Mouse (Mus musculus) ZHBTc4 (cell line): ENCODE data around the gene Paqr9.
A peak's percentile ranks its signal among the peaks of the same experiment; 100 is the strongest.
"Not testable (repeated sequence)": the region's sequence is repeated elsewhere in the genome, so short reads cannot be mapped to it uniquely, and the experiment has no call there.

Experiments used
- DNase-seq: peaks from one replicate; pipeline ENCODE4 v3.0.0-alpha.2; 2011; ENCODE audit warnings: low read depth, low spot score

The Paqr9 gene

DNA sequence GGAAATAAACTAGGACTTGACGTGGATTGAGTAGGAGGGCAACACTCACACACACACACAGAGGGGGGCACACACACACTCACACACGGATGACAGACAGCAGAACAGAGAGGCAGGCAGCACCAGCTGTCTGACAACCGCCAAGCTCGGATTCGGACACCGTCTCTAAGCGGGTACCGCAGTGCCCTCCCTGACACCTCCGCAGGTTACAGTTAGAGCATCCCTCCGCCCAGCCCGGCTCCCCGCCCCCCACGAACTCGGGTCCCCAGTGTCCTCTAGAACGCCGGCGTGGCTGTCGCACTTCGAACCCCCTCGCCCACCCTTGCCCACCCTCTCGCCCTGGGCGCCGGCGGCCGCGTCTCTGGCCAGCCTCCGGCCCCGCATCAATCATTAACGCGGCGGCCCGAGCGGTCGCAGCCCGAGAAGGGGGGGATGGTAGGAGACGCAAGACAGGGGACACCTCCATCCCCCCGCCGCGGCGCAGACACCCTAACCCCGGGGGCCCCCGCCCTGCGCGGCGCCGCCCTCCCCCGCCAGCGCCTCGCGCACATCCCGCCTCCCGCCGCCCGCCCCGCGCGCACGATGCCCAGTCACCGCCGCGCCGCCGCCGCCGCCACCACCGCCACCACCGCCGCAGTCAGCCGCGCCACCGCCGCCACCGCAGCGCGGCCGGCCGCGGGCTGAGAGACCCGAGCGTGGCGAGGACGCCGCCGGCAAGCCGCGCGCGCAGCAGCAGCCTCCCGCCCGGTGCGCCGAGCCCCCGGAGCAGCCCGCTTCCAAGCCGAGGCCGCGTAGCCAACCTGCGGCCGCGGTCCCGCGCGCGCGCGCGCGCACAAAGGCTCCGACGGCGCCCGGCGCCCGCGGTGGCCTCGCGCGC is at the start of gene Paqr9:
Gene Paqr9 (plus strand): TSS at position 599 of the 877 bp plus-strand sequence.
- peak; percentile 58 for DNase-seq

DNA sequence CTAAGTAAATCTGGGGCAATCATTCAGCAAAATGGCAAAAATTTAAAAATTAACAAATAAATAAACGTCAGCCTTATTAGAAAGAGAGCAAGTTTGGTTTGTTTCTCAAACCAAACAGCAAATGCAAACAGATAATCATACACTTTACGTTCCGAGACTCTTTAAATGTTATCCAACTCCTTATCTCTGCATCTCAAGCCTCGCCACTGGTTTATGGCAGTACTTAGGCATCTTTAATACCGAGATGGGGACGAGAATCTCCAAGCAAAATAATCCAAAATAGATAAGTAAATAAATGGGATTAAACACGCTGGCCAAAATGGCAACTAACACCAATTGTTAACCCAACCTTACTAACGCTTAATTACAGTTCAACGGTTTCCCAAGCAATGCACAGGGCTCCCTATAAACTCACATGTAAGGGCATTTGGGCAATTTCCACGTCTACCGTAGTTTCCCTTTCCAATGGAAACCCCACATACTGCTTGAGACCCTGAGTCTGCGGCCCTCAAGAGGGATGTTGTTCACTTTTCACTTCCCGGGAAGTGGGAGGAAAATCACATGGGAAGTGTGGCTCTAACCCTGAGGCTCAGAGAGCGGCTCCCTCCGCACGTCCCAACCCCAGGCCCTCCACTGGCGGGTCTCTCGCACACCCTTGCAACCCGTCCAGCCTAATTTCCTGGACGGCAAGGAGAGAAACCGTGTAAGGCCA is 48.6 kb upstream of the Paqr9 start:
- DNase-seq, result peak; percentile 54

DNA sequence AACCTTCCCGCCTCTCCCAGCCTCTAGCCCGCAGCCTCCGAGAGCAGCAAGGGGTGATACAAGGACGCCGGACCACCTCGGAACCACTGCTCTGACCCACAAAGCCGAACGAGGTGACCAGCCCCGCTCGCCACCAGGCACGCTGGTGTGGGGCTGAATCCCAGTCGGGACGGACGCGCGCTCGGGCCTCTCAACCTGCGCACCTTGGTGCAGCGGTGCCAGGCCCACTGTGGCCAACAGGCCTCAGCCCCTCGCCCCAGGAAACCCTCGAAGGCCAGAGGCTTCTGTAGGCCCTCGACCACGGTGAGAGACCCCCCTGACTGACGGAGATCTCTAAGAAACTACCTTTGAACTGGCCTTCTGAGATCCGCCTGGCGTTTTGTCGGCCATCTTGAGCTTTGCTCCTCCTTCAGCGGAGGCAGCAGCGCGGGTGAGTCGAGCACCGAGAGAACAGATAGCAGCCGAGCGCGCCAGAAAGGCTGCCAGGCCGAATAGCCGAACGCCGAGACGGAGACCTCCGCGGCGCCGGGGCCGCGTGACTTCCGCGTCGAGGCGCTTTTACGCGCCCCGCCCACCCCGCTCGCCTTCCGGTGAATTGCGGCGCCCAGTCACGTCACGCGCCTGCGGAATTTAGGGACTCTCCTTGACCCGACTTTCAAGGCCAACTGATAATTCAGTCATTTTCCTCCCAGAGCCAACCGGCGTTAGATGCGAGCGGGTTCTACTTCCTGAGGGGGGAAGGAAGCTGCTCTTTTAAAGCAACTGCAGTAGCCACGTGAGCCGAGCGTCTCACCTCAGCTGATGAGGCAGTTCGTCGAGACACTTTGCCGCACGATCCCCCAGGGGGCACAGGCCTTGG is 47.8 kb upstream of the Paqr9 start, which contains the start of gene U2surp:
Gene U2surp (minus strand): TSS at position 525 of the 859 bp plus-strand sequence.
- DNase-seq, result peak; percentile 100

DNA sequence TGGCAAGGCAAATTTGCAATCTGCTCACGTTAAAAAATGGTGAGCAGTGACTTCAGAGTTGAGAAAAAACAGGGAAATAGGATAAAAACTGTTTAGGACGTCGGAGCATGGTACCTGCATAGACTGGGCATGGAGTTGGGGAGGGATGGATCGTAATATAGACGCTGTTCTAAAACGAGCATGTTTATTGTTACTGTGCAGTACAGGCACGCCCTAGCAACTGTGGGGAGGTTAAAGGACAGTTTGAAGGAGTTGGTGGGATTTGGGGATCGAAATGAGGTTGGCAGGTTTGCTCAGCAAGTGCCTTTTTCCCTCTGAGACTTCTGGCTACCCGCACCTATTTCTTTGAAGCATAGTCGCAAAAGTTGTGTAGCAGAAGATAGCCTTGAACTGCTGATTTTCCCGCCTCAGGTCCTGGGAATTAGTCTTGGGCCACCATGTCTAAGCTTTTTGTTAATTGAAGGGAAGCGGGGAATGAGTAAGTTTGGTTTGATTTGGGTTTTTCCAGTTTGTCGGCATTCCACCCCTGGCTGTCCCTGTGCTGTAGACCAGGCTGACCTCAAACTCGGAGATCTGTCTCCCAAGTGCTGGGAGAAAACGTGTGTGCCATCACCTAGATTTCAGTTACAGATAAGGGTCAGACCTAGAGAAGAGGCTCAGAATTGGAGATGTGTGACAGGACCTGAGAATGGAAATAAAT is 47.0 kb upstream of the Paqr9 start:
- no peak for DNase-seq

DNA sequence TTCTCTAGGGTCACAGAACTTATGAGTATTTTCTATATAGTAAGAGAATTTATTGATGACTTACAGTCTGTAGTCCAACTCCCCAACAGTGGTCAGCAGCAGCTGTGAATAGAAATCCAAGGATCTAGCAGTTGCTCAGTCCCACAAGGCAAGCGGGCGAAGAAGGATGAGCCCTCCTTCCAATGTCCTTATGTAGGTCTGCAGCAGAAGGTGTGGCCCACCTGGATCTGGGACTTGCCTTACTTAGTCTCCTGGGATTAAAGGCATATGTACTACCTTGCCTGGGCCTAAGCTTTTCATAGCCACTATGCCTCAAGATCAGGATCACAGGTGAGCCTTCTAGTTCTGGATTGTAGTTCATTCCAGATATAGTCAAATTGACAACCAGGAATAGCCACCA is 45.7 kb upstream of the Paqr9 start:
- no peak for DNase-seq

DNA sequence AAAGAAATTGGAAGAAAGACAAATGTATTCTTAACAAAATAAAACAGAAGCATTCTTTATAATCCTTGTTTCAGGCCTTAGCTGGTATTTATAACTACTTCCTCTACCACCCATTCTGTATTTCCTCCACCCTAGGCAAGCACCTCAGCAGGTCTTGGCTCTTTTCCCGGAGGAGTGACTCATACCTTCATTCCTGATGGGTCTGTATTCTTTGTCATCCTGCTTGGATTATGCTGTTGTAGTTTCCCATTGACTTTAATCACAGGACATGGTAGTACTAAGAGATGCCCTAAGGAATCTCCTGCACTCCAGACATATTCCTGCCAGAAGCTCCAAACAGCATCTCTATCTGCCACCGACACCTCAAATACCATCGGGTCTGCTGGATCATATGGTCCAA is 45.1 kb upstream of the Paqr9 start:
- not testable (repeated sequence) for DNase-seq

DNA sequence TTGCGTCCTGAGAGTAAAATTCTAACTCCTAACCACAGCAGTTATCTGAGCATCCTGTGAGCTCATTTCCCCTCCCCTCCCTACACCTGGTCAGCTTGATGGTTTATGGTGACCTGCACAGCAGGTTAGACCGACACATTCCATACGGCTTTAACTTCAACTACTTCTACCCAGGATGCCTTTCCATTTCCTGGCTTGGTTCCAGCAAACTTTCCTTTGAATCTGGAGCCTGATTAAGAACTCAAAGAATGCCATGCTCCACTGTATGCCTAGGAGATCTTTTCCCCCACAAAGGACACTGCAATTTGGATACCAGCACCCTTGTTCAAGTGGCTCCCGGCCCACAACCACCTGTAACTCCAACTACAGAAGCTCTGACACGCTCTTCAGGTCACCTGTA is 38.9 kb upstream of the Paqr9 start:
- DNase-seq, result peak; percentile 55

DNA sequence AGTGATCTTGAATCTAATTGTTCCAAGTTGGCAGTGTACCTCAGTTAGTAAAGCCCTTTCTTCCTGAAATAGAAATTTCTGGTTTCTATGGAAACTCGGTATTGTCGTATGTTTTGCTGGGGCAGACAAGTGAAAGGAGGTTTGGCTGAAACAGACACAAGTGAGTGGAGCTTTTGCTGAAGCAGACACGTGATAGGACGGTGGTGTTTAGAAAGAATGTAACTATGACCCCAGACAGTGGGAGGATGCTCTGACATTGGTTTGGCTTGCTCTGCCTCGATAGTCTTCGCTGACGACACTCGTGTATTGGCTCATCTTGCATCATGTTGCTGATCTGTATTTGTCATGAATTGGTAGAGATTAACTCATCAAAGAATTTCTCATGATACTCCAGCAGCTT is 38.4 kb upstream of the Paqr9 start:
- DNase-seq, result peak; percentile 44

DNA sequence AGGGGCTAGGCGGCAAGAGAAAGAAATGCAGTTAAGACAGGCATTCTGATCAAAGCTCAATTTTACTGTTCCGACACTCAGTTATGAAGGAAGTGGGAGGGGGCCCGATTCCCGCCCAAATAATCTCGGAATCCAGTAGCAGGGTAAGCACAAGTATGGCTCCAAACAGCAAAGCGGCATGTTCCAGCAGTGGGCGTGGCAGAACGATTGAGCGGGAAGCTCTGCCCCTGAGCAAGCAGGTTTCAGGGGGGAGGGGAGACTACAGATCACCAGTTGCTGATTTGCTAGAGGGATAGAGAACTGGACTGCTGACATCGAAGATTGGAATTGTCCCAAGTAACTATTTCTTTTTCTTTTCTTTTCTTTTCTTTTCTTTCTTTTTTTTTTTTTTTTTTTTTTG is 37.9 kb upstream of the Paqr9 start:
- peak; percentile 92 for DNase-seq

DNA sequence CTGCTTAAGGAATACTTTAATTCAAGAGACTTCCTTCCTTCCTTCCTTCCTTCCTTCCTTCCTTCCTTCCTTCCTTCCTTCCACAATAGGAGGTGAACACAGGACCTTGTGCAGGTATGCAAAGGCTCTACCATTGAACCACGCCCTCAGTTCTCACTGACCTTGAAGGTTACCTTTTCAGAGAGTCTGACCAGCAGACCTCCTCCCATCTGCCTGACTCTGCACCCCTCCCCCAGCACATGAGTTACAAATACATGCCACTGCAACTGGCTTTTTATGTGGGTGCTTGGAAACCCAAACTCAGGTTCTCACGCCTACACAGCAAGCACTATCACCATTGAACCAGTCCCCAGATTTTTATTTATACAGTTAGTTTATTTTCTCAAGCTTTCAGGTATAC is 36.9 kb upstream of the Paqr9 start:
- peak; percentile 75 for DNase-seq

DNA sequence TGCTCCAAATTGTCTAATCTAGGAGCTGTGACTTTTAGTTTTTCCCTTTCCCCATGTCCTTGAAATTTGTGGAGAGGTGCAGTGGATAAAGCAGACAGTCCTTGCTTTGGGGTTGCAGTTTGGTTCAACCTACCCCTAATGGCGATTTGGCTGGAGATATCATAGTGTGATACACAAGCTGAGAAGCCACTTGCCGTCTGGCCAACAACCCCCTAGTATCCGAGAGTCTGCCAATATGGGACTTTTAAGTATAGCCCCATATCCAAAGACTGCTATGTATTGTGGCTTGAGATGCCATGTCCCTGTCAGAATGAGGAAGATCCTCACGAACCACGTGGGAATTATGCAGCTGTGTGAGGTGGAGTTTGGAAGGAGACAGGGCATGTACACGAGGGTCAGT is 34.1 kb upstream of the Paqr9 start:
- DNase-seq, result no peak

DNA sequence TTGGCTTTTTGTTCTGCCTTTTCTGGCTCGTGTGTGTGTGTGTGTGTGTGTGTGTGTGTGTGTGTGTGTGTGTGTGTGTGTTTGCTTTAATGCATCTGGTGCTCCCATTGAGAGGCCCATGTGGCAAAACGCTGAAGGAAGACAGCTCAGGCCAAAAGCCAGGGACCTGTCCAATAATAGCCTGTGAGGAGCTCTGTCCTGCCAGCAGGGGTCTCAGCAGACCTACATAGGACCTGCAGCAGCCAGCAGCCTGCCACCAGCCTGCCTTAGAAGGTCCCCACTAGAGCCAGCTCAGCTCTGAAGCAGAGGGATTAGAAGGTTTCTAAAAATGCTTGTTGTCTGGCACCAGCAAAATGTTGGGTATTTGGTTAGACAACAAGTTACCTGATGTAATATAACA is 33.5 kb upstream of the Paqr9 start:
- DNase-seq, result peak; percentile 51

DNA sequence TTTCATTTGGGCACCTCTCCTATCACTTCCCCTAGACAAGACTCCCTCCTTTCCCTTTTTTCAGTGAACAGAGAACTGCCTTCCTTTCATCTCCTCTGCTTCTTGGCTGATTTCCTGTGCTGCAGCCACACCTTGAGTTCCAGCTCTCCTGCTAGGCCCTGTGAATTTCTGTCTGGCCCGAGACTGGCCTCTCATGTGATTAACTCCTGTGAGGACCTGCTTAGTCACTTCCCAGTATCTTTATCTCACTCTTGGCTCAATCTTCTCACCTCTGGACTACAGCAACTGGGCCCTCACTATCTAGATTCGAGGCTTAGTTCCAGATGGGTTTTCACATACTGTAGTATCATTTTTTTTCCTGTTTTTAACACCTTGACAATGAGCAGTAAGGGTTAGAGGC is 31.8 kb upstream of the Paqr9 start:
- no peak for DNase-seq

DNA sequence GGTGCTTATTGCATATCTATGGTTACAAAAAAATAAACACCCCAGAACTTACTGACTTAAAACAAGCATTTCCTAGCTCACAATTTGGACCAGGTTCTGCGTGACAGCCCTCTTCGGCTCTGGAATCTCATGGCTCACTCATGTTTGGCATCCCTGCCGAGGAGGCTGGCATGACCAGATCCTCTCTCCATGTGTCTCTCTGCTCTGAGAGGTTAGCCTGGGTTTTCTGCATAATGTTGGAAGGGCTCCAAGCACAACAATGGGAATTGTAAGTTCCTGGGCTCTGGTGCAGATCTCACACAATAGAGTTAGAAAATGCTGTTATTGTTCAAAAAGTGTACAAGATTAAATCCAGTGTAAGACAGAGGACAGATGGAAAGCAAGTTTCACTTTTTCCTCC is 28.3 kb upstream of the Paqr9 start:
- no peak for DNase-seq

DNA sequence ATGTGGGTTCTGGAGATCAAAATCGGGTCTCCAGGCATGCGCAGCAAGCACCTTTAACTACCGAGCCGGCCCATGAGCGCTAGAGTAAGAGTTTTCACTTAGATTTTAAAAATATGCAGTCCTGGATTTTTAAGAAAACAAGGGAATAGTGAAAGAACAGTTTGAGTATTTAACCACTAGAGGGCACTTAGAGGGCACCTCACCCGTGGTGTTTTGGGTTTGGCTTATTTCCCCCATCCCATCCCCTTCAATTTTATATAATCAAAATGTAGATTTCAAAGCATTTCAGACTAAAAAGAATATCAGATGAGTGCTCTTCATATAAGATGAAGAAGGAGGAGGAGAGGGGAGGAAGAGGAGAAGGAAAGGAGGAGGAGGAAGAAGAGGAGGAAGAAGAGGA is 25.6 kb upstream of the Paqr9 start:
- DNase-seq, result peak; percentile 36

DNA sequence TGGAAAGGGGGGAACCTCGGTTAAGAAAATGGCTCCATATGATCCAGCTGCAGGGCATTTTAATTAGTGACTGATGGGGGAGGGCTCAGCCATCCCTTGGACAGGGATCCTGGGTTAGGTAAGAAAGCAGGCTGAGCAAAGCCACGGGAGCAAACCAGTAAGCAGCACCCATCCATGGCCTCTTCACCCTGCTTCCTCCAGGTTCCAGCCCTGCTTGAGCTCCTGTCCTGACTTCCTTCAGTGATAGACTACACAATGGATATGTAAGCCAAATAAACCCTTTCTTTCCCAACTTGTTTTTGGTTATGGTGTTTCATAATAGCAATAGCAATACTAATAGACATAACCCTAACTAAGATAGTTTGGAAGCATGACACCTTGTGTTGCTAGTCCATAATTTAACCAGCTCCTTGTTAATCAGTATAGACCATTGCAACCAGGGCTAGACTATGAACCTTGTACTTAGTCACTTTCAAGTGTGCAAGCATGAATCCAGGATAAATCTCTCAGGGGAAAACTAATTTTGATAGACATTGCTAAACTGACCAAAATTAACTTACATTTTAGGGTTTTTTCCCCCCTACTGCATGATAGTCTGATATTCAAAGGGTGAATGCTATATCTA is 20.2 kb upstream of the Paqr9 start:
- DNase-seq, result no peak

DNA sequence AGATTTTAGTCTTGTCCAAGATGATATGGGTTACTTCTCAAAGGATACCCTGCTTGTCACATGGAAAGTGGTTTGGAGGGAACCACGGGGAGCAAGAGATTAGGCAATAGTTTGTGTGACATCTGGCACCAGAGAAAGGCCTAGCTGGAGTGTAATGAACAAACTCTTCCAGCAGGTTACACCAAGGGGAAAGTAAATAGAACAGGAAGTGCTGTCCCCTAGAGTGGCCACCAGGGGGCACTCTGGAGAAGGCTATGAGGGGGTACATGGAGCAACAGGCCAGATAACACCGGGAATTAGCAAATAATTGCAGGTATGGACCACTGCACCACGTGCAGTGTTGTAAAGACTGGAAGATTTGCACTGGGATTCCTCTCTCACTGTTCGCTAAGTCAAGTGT is 19.0 kb upstream of the Paqr9 start:
- DNase-seq, result peak; percentile 90

DNA sequence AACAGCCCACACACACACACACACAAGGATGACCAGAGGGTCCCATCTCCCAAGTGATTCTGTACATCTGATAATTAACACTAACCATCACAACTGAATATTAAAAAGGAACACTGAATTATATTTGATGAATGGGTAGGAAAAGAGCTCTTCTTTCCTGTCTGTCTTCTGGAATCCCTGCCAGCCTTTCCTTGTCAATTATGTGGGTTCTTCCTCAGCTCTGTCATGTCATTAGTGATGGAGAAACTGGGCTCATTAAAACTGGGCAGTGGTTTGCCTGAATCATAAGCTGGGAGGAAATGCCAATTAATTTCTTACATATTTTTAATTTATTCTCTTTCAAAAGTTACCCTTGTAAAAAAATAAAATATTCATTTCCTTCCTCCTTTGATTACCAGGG is 18.2 kb upstream of the Paqr9 start:
- DNase-seq, result no peak

DNA sequence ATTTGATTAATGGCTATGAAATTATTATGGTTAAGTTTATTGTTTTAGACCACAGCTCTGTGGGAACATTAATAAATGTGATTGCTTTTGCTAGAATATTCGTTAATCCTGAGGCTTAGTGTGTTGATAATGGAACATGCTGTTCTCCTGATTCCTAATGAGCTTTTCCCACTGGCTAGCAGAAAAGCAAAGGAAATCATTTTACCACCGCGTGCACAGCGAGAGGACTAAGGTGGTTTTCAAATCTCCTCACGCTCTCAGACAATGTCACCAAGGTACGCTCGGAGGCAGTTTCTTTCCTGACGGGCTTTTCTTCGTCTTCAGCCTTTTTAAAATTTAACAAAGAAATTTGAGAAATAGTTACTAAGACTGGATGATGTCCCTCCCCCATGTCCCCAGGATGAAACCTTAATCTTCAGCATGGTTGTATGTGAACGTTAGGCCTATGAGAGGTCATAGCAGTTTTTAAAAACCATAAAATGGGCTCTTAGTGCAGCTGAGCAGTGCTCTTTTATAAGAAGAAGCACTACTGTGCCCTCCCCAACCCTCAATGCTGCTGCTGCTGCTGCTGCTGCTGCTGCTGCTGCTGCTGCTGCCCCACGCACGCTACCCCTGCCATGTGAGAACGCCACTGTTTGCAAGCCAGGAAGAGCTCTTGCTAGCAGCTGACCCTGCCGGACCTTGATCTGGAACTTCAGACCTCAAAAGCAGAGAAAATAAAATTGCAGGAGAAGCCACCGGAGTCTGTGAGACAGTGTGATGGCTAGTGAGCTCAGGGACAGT is 17.6 kb upstream of the Paqr9 start:
- DNase-seq, result no peak

DNA sequence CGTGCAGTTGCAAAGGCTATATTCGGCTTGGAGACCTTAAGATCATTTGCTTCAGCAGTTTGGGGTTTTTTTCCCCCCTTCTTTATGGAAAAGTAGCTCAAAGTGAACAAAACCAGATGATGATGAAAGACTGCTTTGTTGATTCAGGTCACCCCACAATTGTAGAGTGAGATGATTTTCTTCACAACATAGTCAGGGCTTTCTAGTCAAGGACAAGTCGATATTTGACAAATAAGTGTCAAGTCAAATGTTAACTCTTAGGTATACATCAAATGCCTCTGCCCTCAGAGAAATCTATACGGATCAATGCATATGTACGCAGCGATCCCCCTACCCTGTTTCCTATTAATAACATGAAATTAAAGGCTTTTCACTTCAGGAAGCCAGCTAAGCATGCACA is 17.0 kb upstream of the Paqr9 start:
- DNase-seq, result no peak
